Mouse (Mus musculus): Measurements from ENCODE around the gene Tap1.

- TF ChIP-seq CTCF (IDR thresholded peaks at IDR 0.05; ENCODE audit: low read depth, low read length) (no peak), TAL1 (conservative IDR thresholded peaks at IDR 0.05; ENCODE audit: low read depth, low read length) (no peak), GATA1 (IDR thresholded peaks at IDR 0.05; ENCODE audit: borderline replicate concordance, low read length) (no peak), POLR2AphosphoS5 (IDR thresholded peaks at IDR 0.05; ENCODE audit: insufficient replicate concordance, low read depth, low read length) (no peak)
These were observed 16.1 kb downstream of the Tap1 start, which contains the start of gene Tap2 for GRCm38 (mm10) chr17:34203444-34203843.
